Mouse (Mus musculus) embryo, embryonic 11 days (tissue): ENCODE data around the gene Acyp1.

Experiments
- DNase-seq: peaks from one replicate; pipeline ENCODE4 v3.0.0-alpha.2; 2015

Gene Acyp1

GRCm38 (mm10) chr12:85227876-85228599 lies 60.2 kb downstream of the Acyp1 start:
- no peak for DNase-seq

- peak; percentile 45 for DNase-seq
Observed at GRCm38 (mm10) chr12:85227227-85227626, 61.0 kb downstream of the Acyp1 start.
